Mouse (Mus musculus): ENCODE measurements around the gene Cdk2ap2.

Cdk2ap2 gene

DNA sequence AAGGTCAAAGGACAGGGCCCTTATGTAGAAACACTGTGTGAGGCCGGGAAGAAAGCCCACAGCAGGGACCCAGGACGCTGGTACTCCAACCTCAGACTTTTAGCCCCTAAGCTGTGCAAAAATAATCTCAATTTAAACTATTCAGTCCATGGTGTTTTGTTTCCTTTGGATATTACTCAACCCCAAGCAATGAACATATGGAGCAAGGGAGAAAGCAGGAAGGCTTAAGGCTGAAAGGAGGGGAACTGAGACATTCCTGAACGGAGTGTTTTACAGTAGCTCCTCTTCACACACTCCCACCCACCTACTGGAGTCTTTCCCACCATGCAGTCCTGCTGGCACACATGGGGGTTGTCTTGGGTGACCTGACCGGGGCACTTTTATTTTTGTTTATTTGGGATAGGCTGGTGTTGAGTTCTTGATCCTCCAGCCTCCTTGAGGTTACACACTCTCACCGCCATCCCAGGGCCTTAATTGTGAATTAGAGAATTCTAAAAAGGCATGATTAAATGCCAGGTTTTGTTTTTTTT is 2.1 kb upstream of the Cdk2ap2 start:
- no peak for DNase-seq (ENCODE audit: low spot score)

DNA sequence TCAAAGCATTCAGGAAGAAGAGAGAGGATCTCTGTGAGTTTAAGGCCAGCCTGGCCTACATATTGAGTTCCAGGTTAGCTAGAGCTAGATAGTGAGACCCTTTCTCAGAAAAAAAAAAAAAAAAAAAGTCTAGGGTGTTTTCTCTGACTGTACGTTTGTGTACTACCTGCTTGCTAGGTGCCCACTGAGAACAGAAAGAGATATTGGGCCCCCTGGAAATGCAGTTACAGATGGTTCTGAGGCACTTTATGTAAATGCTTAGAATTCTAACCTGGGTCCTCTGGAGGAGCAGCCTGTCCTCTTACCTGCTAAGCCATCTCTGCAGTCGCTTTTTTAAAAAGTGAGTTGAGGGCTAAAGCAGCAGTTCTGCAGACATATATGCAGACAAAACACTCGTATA is 1.2 kb upstream of the Cdk2ap2 start:
- DNase-seq (ENCODE audit: low spot score), result no peak

DNA sequence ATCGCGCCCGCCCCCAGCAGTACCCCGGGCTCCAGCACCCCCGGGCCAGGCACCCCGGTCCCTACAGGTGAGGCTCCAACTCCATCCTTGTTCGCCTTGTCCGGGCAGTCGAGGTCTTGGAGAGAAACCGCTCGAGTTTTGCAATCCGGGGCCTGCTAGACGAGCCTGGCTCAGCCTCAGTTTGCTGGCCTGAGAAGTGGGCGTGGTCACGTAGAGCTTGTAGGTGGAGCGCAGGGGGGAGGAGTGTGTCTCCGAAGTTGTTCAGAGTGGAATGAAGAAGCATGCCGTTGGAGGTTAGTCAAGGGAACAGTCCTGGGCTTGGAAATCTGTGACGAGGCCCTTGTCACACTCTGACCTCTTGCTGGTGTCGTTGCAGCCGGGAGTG is 451 bp downstream of the Cdk2ap2 start:
- DNase-seq (ENCODE audit: low spot score), result peak; percentile 83

DNA sequence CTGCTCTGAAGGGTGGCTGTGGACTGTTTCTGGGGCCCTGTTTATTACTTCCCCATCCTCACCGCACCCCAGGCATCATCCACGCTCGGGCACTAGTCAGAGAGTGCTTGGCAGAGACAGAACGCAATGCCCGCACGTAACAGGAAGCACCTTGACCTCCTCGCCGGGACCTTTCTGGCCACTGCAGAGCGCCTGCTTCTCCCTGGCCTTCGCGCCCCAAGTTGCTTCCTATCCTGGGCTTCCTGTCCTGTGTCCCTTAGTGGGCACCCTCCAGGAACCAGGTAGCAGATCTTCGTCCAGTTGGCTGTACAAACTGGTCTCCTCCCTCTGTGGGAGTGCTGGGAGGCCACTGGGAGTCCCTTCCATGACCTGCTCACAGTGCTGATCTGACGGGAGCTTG is 1.4 kb downstream of the Cdk2ap2 start:
- no peak for DNase-seq (ENCODE audit: low spot score)

DNA sequence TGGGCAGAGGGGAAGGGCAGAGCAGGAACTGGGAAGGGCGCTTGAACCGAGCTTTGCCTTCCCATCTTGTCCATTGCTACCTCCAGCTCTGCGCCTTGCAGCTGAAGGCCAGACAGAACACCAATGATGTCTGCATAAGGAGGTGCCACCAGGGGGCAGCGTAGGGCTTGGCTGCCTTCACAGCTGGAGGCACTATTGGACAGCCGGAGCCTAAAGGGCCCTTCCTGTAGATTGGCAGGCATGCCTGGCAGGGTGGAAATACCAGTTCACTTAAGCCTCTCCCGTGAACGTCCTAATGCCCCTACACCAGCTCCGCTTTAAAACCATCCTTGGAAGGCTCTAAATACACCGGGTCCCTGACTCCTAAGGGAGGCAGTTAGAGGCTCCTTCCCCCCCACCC is 2.1 kb downstream of the Cdk2ap2 start:
- peak; percentile 90 for DNase-seq (ENCODE audit: low spot score)

DNA sequence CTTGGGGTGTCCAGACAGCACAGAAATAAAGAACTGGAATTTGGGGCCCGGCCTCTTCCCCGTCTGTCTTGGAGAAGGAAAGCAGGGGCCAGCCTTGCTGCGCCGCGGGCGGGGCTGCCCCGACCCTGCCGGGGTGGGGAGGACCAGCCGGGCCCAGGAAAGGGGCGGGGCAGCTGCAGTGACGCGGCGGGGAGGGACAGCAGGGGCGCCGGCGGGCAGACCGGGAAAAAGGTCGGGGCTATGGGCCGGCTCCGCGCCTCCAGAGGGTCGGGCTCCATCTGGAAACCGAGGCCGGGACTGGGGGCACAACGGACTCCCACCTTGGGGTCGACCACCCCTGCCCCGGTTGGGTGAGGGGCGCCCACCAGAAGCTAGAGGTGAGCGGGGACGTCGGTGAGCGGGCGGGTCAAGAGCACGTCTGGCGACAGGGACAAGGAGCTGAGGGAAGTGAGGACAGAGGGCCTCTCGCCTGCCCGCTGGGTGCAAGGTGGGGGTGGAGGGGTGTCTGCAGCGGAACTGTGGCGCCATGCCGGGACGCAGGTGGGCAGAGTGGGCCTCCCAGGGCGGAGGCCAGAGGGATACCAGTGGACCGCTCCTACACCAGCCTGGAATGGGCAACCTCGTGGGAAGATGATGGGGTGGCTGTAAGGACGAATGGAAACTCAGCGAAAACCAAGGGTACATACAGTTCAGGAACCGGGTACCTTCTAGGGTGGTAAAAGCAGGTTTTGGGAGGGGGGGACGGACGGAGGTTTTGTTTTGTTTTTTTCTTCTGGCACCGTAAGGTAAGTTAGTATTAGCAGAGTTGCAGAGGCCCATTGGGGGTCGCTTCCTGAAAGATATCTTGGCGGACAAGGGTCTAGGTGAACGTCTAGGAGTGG is 3.1 kb downstream of the Cdk2ap2 start, which contains the start of gene Pitpnm1:
TSS of gene Pitpnm1 (plus strand) at position 162 of the 881 bp plus-strand sequence.
- DNase-seq (ENCODE audit: low spot score), result peak; percentile 83

DNA sequence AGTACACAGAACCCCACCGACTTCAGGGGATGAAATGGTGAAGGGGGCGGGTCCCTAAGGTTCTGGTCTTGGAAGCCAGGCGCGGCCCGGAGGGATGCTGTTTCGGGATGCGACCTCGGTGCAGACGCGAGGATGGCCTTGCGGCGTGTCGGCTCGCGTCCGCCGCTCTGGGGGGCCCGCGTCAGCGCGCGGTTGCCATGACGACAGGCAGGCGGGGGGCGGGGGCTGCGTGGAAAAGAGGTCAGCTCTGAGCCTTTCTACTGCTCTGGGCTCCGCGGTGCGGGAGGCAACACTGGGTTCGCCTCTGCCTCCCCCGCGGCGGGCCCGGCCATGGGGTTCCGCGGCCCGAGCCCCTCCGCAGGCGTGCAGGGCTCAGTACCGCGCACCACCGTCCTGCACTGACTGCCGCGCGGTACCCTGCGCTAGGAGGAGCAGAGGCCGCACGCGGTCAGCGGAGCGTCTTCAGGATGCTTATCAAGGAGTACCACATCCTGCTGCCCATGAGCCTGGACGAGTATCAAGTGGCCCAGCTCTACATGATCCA is 3.8 kb downstream of the Cdk2ap2 start:
- no peak for DNase-seq (ENCODE audit: low spot score)

DNA sequence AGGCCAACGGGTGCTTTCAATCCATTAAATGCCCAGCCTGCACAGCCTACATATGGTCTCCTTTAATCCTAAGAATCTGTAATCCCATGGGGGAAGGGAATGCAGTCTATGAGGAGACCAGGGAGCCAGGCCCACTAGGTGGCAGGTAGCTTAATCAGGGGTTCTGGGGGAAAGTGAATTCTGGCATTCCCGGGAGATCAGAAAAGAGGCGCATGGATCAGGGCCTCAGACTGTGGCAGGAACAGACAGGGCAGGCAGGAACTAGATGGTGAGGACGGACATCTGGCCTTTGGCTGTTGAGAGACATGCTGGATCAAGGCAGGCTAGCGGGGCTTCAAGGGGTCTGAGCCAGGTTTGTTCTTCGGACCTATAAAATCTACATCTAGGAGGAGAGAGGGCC is 4.5 kb downstream of the Cdk2ap2 start:
- DNase-seq (ENCODE audit: low spot score), result no peak

DNA sequence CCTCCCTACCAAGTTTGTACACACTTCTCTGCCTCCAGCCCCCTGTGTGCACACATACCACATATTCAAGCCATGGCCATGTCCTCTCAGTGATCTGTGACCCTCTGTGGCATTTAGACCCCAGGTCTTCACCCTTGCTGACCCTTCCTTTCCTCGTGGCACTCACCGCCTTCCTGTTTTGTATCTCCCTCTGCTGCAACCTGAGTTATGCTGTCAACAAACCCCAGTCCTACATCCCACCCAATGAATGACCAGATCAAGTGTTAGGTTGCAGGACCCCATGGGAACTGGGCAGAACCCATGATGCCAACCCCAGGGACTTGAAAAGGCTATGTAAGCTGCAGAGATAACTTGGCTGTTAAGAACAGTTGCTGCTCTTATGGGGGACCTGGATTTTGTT is 5.1 kb downstream of the Cdk2ap2 start:
- DNase-seq (ENCODE audit: low spot score), result no peak

DNA sequence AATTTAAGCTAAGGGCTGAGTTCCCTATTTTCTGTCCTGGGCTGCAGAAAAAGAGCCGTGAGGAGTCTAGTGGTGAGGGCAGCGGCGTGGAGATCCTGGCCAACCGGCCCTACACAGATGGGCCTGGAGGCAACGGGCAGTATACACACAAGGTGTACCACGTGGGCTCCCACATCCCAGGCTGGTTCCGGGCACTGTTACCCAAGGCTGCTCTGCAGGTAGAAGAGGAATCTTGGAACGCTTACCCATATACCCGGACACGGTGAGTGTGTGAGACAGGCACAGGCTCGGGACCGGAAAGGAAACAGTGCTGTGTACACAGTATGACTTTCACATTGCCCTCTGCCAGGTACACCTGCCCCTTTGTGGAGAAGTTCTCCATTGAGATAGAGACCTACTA is 5.6 kb downstream of the Cdk2ap2 start:
- DNase-seq (ENCODE audit: low spot score), result no peak

DNA sequence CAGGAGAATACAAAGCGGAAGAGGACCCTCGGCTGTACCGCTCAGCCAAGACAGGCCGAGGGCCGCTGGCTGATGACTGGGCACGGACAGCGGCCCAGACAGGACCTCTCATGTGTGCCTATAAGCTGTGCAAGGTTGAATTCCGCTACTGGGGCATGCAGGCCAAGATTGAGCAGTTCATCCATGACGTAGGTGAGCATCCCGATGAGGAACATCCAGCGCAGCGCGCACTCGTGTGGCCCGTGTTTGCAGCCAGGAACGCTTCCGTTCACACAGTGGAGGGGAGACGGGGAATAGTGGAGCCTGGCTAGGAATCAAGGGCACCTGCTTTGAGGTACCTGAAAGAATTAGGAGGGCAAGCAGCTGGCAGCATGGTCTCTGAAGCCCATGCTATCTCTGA is 6.3 kb downstream of the Cdk2ap2 start:
- DNase-seq (ENCODE audit: low spot score), result no peak

DNA sequence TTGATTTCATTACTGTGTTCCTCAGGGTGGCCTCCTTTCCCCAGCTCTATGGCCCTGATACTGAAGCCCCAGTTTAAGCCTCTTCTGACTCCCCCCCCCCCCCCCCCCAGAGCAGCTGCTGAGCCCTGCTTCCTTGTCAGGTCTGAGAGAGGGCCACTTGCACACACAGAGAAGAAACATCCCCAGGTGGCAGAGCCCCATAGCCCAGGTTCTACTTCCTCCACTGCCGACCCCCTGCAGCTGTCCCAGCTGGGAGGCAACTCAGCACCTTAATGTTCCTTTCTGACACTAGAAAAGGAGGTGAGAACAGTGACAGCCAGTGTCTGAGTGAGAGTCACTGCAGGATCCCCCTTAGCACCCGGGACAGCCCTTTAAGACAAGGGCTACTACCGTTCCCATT is 6.8 kb downstream of the Cdk2ap2 start:
- DNase-seq (ENCODE audit: low spot score), result no peak

DNA sequence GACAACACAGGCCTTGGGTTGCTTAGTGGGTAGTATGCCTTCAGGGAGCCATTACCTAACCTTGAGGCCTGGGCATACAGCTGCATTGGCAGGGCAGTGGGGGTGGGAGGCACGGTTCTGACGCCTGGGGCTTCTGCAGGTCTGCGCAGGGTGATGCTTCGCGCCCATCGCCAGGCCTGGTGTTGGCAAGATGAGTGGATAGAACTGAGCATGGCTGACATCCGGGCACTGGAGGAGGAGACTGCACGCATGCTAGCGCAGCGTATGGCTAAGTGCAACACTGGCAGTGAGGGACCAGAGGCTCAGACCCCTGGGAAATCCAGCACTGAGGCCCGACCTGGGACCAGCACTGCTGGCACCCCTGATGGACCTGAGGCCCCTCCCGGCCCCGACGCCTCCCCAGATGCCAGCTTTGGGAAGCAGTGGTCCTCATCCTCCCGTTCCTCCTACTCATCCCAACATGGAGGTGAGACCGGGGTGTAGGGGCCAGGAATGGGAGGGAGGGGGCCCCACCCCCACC is 7.8 kb downstream of the Cdk2ap2 start:
- no peak for DNase-seq (ENCODE audit: low spot score)

DNA sequence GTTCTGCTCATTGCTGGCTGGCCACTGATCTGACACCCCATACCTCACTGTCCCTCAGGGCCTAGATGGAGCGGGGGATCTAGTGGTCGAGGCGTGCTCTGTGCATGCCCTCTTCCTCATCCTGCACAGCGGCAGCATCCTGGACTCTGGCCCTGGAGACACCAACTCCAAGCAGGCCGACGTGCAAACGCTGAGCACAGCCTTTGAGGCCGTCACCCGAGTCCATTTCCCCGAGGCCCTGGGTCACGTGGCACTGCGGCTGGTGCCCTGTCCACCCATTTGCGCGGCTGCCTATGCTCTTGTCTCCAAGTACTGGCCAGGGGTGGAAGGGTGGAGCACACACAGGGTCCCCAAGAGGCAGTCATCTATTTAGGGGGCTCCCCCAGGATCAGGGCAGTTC is 9.7 kb downstream of the Cdk2ap2 start:
- no peak for DNase-seq (ENCODE audit: low spot score)

DNA sequence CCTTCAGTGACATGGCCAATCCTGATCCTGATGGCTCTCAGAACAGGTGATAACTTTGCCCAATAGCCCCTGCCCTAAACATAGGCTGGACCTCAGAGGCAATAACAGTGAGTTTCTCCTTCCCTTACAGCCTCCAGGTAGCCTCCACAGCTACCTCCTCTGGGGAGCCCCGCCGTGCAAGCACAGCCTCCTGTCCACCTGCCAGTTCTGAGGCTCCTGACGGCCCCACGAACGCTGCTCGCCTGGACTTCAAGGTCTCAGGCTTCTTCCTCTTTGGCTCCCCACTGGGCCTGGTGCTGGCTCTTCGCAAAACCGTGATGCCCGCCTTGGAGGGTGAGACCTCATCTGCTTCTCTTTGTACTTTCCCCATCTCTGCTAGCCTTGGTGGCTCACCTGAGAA is 11.6 kb downstream of the Cdk2ap2 start:
- DNase-seq (ENCODE audit: low spot score), result no peak

DNA sequence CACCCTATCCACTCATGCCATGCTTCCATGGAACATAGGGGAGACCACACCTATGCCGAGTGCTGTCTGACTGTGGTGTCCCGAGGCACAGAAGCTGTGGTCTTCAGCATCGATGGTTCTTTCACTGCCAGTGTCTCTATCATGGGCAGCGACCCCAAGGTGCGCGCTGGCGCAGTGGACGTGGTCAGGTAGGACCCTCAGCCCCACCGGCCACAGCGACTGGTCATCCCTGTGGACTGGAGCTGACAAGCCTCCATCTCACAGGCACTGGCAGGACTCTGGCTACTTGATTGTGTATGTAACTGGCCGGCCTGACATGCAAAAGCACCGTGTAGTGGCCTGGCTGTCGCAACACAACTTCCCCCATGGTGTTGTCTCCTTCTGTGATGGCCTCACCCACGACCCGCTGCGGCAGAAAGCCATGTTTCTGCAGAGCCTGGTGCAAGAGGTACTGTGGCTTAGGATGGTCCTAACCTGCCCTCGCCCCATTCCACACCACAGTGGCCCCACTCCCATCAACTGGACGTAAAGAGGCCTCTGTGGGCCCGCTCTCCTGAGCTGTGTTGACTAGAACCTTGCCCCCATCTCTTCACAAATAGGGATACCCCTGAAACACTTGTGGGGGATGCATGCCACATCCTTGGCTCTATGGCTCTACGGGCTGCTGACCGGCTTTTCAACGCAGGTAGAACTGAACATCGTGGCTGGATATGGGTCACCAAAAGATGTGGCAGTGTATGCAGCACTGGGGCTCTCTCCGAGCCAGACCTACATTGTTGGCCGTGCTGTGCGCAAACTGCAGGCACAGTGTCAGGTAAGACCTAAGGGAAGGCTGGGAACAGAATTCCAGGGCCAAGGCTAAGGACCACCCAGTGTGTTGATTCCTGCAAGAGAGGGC is 15.3 kb downstream of the Cdk2ap2 start:
- DNase-seq (ENCODE audit: low spot score), result no peak

DNA sequence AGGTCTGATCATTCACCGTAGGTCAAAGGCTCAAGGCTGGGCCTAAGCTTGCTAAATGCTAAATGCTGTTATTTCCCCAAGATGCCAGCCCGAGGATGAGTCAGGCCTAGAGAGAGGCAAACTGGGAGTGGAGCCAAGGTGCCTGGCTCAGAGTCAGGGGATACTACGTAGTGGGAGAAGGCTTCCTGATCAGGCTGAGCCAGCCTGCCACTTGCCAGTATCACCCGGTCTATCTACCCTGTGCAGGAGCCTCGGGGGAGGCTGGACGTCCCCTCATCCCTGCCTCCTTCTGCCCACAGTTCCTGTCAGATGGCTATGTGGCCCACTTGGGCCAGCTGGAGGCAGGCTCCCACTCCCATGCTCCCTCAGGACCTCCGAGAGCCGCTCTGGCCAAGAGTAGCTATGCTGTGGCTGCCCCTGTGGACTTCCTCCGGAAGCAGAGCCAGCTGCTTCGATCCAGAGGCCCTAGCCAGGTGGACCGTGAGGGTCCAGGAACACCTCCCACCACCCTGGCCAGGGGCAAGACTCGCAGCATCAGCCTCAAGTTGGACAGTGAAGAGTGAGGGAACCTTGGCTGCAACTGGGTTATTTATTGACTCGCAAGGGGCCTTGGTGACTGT is 16.3 kb downstream of the Cdk2ap2 start:
- peak; percentile 69 for DNase-seq (ENCODE audit: low spot score)

DNA sequence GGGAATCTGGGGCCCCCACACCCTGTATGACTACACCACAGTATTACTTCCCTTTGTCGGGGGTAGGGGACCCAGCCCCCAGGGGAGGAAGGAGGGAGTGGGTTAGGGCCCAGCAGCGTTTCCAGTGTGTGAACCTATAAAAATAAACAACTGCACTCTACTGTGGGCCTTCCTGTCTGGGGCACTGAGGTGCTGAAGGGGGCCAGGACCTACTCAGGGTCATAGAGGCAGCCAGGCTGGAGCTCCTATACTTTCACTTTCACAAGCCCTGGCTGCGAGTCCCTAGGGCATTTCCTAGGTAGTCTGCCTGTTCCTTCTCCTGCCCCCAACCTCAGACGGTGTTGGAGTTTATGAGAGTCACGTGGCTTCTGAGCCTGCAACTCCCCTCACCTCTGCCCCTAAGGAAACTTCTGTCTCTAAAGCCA is 16.8 kb downstream of the Cdk2ap2 start:
- DNase-seq (ENCODE audit: low spot score), result no peak

DNA sequence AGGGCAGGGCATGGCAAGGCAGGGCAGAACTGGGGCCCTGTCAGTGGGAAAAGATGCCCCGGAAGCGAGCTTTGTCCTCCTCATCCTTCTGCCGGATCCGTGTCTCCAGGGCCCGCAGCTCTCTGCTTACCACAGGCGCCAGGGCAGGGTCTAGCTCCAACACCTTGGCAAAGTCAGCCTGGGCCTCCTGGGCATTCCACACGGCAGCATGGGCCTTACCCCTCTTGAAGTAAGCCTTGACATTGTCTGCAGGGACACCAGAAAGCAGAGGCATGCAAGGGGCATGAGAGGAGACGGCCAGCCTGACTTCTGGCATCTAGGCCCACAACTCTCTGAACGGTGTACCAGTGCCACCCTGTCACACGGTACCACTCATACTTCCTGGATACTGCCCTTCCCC is 17.6 kb downstream of the Cdk2ap2 start:
- no peak for DNase-seq (ENCODE audit: low spot score)

DNA sequence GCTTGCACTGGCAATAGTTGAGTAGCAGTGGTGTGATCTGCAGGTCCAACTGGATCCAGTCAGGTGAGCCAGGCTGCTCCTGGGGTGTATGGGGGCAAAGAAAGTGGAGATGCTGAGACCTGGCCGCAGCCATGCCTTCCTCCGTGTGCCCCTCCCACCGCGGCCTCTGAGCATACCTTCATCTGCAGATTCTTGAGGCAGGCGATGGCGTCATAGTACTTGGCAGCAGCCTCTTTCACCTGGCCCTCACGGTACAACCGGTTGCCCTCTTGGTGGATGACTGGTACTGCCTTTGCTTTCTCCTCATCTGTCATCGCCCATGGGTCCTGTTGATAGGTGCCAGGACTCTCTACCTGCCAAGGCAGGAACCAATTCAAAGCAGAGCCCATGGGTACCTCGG is 18.2 kb downstream of the Cdk2ap2 start:
- no peak for DNase-seq (ENCODE audit: low spot score)

DNA sequence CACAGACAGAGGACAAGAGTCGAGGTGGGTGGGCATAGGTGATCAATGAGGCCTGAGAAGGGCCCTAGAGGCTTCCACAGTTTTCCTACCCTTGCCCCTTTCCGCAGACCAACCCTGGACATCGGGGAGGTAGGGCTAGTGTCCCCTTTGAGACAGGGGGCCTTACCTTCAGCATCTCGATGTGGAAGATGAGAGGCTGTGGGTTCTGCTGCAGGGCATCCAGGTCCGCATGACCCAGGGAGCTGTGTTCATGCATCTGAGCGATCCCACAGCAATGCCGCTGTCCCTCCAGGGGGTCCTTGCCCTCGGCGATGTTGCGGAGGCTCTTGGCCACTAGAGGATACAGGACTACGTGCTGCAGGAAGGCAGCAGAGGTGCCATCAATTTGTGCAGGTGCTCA is 18.8 kb downstream of the Cdk2ap2 start:
- DNase-seq (ENCODE audit: low spot score), result no peak

DNA sequence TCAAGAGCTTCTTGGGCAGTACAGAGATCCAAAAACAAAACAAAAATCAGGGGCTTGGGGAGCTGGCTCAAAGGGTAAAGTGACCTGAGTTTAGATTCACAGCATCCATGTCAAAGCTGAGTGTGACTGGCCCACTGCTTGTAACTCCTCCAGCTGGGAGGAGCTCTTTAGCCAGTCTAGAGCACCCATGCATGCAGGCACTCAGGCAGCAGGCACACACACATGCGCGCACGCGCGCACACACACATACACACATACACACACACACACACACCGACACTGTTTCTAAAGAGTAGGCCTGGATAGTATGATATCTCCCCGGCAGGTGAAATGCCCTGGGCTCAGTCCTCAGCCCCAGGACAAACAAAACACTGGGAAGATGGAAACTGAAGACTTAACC is 20.0 kb downstream of the Cdk2ap2 start:
- DNase-seq (ENCODE audit: low spot score), result no peak
